Mouse (Mus musculus): Measurements from ENCODE around the gene Rad9b. TPM values are rescaled to one million over a fixed set of nuclear protein-coding genes. Genes with fewer than 3 reads are reported as not detected.

The Rad9b gene
- polyA plus RNA-seq, 1 experiment from 2014 or later = 11.3 TPM

- 61% methylated on average over 7 of the region's 7 CpGs for WGBS
Measured at GRCm38 (mm10) chr5:122343768-122344167, 10.3 kb downstream of the Rad9b start.

GRCm38 (mm10) chr5:122342874-122343273 is 11.2 kb downstream of the Rad9b start:
- no peak overlapping the region for H3K9ac ChIP-seq (ENCODE audit: low read length)
- no peak for ATAC-seq (replicated peaks; ENCODE audit: low FRiP score, low TSS enrichment, low read depth)
- H3K27me3 ChIP-seq (replicated peaks; ENCODE audit: control insufficient read depth, insufficient read depth, low read length) = no peaks in the 10 kb centered on the region
- no peak for DNase-seq (ENCODE audit: low spot score)
- 73% methylated on average over 1 of the region's 1 CpGs for WGBS
- H3K4me2 ChIP-seq (ENCODE audit: low read length) = no peak overlapping the region
- H3K9me3 ChIP-seq (ENCODE audit: control insufficient read depth, low read length) = no peaks in the 10 kb centered on the region
- no peak overlapping the region for H3K4me3 ChIP-seq (ENCODE audit: low read depth, low read length)
- no peak overlapping the region for H3K27ac ChIP-seq (ENCODE audit: low read depth)
- H3K36me3 ChIP-seq (ENCODE audit: control insufficient read depth, insufficient read depth, low read length) = no peaks in the 10 kb centered on the region
- H3K4me1 ChIP-seq (replicated peaks; ENCODE audit: control insufficient read depth, insufficient read depth, low read length) = no peaks in the 10 kb centered on the region

More at GRCm38 (mm10) chr5:122343768-122344167, 10.3 kb downstream of the Rad9b start:
- no peak overlapping the region for H3K4me3 ChIP-seq (ENCODE audit: low read depth, low read length)
- no peak overlapping the region for H3K4me2 ChIP-seq (ENCODE audit: low read length)
- ATAC-seq (replicated peaks; ENCODE audit: low FRiP score, low TSS enrichment, low read depth) (no peak), DNase-seq (ENCODE audit: low spot score) (no peak)
- no peak overlapping the region for H3K27ac ChIP-seq (ENCODE audit: low read depth)
- H3K27me3 ChIP-seq (replicated peaks; ENCODE audit: control insufficient read depth, insufficient read depth, low read length) = no peaks in the 10 kb centered on the region
- H3K36me3 ChIP-seq (ENCODE audit: control insufficient read depth, insufficient read depth, low read length) = no peaks in the 10 kb centered on the region
- no peaks in the 10 kb centered on the region for H3K4me1 ChIP-seq (replicated peaks; ENCODE audit: control insufficient read depth, insufficient read depth, low read length)
- no peaks in the 10 kb centered on the region for H3K9me3 ChIP-seq (ENCODE audit: control insufficient read depth, low read length)
- H3K9ac ChIP-seq (ENCODE audit: low read length) = no peak overlapping the region

DNA sequence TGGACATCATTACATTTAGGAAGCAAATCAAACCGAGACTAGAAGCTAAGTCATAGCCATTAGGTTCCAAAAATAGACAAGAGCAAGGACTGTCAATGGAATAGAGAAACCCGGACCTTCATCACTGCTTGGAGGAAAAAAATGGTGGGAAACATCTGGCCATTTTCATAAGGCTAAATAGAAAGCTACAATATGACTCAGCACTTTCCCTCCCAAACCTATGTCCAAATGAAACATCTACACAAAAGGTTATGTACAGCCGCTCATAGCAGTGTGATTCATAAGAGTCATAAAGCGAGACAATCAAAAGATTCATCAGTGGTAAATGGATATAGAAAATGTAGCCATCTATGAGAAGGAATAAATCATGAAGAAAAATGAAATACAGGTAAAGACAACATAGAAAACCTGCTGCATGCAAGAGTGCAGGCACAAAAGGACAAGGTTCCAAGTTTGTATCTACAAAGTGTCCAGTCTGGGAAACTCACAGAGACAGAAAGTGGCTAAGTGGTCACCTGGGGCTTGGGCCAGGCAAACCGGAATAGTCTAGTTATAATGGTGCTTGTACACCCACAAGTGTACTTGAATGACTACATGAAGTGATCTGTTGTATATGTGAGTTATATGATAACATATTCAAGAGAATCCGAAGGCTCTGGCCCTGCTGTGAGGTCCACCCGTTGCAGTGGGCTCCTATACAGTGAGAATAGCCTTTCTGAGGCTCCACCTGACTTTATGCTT is 17.3 kb downstream of the Rad9b start:
- no peak for ATAC-seq (replicated peaks; ENCODE audit: low FRiP score, low TSS enrichment, low read depth)
- WGBS = 91% methylated on average over 7 of the region's 7 CpGs
- no peak overlapping the region for H3K9ac ChIP-seq (ENCODE audit: low read length)
- no peak overlapping the region for H3K27ac ChIP-seq (ENCODE audit: low read depth)
- H3K27me3 ChIP-seq (replicated peaks; ENCODE audit: control insufficient read depth, insufficient read depth, low read length) = no peaks in the 10 kb centered on the region
- H3K9me3 ChIP-seq (ENCODE audit: control insufficient read depth, low read length) = no peaks in the 10 kb centered on the region
- H3K36me3 ChIP-seq (ENCODE audit: control insufficient read depth, insufficient read depth, low read length) = no peaks in the 10 kb centered on the region
- H3K4me2 ChIP-seq (ENCODE audit: low read length) = no peak overlapping the region
- no peaks in the 10 kb centered on the region for H3K4me1 ChIP-seq (replicated peaks; ENCODE audit: control insufficient read depth, insufficient read depth, low read length)
- no peak for DNase-seq (ENCODE audit: low spot score)
- H3K4me3 ChIP-seq (ENCODE audit: low read depth, low read length) = no peak overlapping the region

DNA sequence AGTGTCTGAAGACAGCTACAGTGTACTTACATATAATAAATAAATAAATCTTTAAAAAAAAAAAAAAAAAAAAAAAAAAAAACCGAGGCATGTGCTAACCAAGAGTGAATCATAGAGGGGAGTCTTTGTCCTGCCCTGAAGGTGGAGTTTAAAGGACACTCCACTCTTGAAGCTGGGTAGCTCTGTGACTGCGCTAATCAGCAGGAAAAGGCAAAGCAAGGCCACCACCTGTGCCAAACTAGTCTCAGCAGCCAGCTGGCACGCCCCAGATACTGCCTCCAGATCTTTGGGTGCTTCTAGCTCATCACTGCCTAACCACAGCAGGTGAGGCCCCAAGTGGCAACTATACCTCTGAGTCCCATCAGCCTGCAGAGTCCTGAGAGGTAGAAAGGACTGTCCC is 19.4 kb downstream of the Rad9b start:
- ATAC-seq (replicated peaks; ENCODE audit: low FRiP score, low TSS enrichment, low read depth) (no peak), DNase-seq (ENCODE audit: low spot score) (no peak)
- Histone ChIP-seq H3K9me3 (ENCODE audit: control insufficient read depth, low read length) (no peaks in the 10 kb centered on the region), H3K27ac (ENCODE audit: low read depth) (no peak overlapping the region), H3K4me1 (replicated peaks; ENCODE audit: control insufficient read depth, insufficient read depth, low read length) (no peaks in the 10 kb centered on the region), H3K4me3 (ENCODE audit: low read depth, low read length) (no peak overlapping the region), H3K36me3 (ENCODE audit: control insufficient read depth, insufficient read depth, low read length) (no peaks in the 10 kb centered on the region), H3K4me2 (ENCODE audit: low read length) (no peak overlapping the region), H3K9ac (ENCODE audit: low read length) (no peak overlapping the region), H3K27me3 (replicated peaks; ENCODE audit: control insufficient read depth, insufficient read depth, low read length) (no peaks in the 10 kb centered on the region)
- WGBS = 73% methylated on average over 3 of the region's 3 CpGs

DNA sequence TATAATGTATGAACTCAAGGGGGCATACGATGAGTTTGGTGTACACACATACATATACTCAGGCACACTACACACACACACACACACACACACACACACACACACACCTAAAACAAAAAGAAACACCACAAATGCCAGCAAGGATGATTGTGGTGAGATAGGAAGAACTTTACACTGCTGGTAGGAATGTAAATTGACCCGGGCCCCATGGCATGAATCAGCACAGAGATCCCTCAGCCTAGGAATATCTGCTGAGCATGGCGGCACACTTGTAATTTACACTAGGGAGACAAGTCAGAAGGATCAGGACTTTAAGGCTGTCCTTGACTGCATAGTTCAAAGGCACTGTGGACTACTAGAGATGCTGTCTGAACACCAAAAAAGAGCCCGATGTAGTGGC is 23.8 kb downstream of the Rad9b start:
- Histone ChIP-seq H3K9ac (ENCODE audit: low read length) (no peak overlapping the region), H3K4me2 (ENCODE audit: low read length) (no peak overlapping the region)
- DNase-seq (ENCODE audit: low spot score) = no peak

DNA sequence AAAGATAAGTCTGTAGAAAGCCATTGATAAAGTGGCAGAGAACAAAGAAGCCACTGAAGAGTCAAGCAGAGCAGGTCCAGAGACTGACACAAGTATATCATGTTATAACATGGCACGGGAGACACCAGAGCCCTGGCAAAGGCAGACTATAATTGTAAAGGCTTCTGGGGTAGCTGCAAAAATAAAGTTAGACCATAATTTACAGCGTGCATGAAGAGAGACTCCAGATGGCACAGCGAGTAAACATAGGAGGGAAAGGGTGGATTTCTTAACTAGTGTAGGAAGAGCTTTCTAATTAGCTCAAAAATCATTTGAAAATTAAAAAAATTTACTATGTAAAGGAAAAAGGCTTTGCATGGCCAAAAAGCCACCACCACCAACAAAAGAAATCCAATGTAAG is 26.8 kb downstream of the Rad9b start:
- Histone ChIP-seq H3K9me3 (ENCODE audit: control insufficient read depth, low read length) (no peaks in the 10 kb centered on the region), H3K9ac (ENCODE audit: low read length) (no peak overlapping the region), H3K27me3 (replicated peaks; ENCODE audit: control insufficient read depth, insufficient read depth, low read length) (no peaks in the 10 kb centered on the region), H3K4me2 (ENCODE audit: low read length) (no peak overlapping the region), H3K4me3 (ENCODE audit: low read depth, low read length) (no peak overlapping the region), H3K4me1 (replicated peaks; ENCODE audit: control insufficient read depth, insufficient read depth, low read length) (no peaks in the 10 kb centered on the region), H3K36me3 (ENCODE audit: control insufficient read depth, insufficient read depth, low read length) (peaks cover 26% of the 10 kb centered on the region), H3K27ac (ENCODE audit: low read depth) (no peak overlapping the region)
- ATAC-seq (replicated peaks; ENCODE audit: low FRiP score, low TSS enrichment, low read depth) (no peak), DNase-seq (ENCODE audit: low spot score) (no peak)
- WGBS = 83% methylated on average over 3 of the region's 3 CpGs

More for the DNA sequence above, 23.8 kb downstream of the Rad9b start:
- no peak overlapping the region for H3K4me3 ChIP-seq (ENCODE audit: low read depth, low read length)
- 81% methylated on average over 4 of the region's 4 CpGs for WGBS
- H3K36me3 ChIP-seq (ENCODE audit: control insufficient read depth, insufficient read depth, low read length) = peaks cover 14% of the 10 kb centered on the region
- ATAC-seq (replicated peaks; ENCODE audit: low FRiP score, low TSS enrichment, low read depth) = no peak
- no peaks in the 10 kb centered on the region for H3K4me1 ChIP-seq (replicated peaks; ENCODE audit: control insufficient read depth, insufficient read depth, low read length)
- no peak overlapping the region for H3K27ac ChIP-seq (ENCODE audit: low read depth)
- H3K27me3 ChIP-seq (replicated peaks; ENCODE audit: control insufficient read depth, insufficient read depth, low read length) = no peaks in the 10 kb centered on the region
- H3K9me3 ChIP-seq (ENCODE audit: control insufficient read depth, low read length) = no peaks in the 10 kb centered on the region

DNA sequence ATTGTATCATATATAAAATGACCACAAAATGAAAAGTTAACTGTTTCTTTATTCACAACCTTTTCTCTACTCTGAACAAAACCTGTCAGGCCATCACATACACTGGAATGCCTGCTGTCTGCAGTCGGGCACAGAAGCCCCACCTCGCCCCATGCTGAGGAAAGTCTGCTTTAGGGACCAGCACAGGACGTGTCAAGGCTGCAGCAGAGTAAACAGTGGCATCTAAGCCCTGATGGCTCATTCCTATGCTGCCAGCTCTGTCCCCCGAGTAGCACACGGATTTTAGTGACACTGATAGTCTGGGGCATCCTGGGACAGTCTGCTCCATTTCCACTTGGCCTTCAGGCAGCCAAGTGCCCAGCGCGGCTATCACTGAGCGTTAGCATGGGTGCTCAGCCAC is 28.6 kb downstream of the Rad9b start:
- no peaks in the 10 kb centered on the region for H3K9me3 ChIP-seq (ENCODE audit: control insufficient read depth, low read length)

DNA sequence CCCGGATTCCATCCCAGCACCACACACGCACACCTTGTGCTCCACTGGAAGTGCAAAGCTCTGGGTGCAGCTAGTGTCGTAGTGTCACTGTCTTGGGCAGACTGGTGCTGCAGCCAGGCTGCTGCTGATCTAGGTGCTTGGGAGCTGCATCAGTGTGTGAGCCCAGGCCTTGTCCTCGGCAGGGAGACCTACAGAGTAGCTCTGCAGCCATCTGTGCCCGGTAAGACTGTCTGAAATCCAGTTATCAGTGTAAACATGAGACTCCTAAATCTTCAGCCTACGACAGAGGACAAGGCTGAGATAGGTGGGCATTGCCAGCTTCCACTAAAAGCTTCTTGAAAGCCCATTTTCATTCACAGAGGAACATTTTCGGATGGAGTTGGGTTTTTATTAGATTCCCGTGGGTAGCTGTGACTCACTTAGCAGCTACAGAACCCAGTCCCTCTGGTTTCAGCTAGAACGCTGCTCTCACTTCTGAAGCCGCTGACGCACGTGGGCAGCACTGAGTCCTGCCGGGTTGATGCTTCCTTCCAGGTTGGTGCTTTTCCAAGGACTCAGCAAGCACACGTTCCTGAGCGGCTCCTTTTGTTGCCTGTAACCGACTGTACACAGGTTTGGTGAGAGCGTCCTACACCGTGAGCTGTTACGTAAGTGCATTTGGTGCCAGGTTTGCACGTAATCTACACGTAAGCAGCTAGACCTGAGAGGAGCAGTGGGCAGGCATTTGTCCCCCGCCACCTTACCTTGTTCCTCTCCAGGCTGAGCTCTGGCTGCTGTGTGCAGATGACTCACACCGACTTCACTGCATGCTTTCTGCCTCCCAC is 29.2 kb downstream of the Rad9b start:
- no peaks in the 10 kb centered on the region for H3K4me1 ChIP-seq (replicated peaks; ENCODE audit: control insufficient read depth, insufficient read depth, low read length)
- DNase-seq (ENCODE audit: low spot score) (no peak), ATAC-seq (replicated peaks; ENCODE audit: low FRiP score, low TSS enrichment, low read depth) (no peak)
- 86% methylated on average over 23 of the region's 23 CpGs for WGBS
- H3K4me2 ChIP-seq (ENCODE audit: low read length) = no peak overlapping the region
- peaks cover 50% of the 10 kb centered on the region for H3K36me3 ChIP-seq (ENCODE audit: control insufficient read depth, insufficient read depth, low read length)
- H3K9ac ChIP-seq (ENCODE audit: low read length) = no peak overlapping the region
- no peaks in the 10 kb centered on the region for H3K9me3 ChIP-seq (ENCODE audit: control insufficient read depth, low read length)
- H3K27ac ChIP-seq (ENCODE audit: low read depth) = no peak overlapping the region
- H3K4me3 ChIP-seq (ENCODE audit: low read depth, low read length) = no peak overlapping the region
- no peaks in the 10 kb centered on the region for H3K27me3 ChIP-seq (replicated peaks; ENCODE audit: control insufficient read depth, insufficient read depth, low read length)

More for the DNA sequence above, 28.6 kb downstream of the Rad9b start:
- H3K4me1 ChIP-seq (replicated peaks; ENCODE audit: control insufficient read depth, insufficient read depth, low read length) = no peaks in the 10 kb centered on the region
- no peak overlapping the region for H3K4me2 ChIP-seq (ENCODE audit: low read length)
- no peak for ATAC-seq (replicated peaks; ENCODE audit: low FRiP score, low TSS enrichment, low read depth)
- H3K27ac ChIP-seq (ENCODE audit: low read depth) = no peak overlapping the region
- H3K4me3 ChIP-seq (ENCODE audit: low read depth, low read length) = no peak overlapping the region
- no peak for DNase-seq (ENCODE audit: low spot score)
- H3K9ac ChIP-seq (ENCODE audit: low read length) = no peak overlapping the region
- peaks cover 43% of the 10 kb centered on the region for H3K36me3 ChIP-seq (ENCODE audit: control insufficient read depth, insufficient read depth, low read length)
- WGBS = 93% methylated on average over 8 of the region's 8 CpGs
- H3K27me3 ChIP-seq (replicated peaks; ENCODE audit: control insufficient read depth, insufficient read depth, low read length) = no peaks in the 10 kb centered on the region
